Mouse (Mus musculus) E14TG2a.4 (cell line): ENCODE results near the gene Inhba.

Experiments
- CTCF ChIP-seq: conservative IDR thresholded peaks from 2 replicates; pipeline ENCODE4 v1.5.1; 2014; ENCODE audit warnings: low read length
- NANOG ChIP-seq: IDR thresholded peaks from 2 replicates; pipeline ENCODE4 v1.6.1; 2014; ENCODE audit warnings: borderline replicate concordance, low read length, mixed read lengths

DNA sequence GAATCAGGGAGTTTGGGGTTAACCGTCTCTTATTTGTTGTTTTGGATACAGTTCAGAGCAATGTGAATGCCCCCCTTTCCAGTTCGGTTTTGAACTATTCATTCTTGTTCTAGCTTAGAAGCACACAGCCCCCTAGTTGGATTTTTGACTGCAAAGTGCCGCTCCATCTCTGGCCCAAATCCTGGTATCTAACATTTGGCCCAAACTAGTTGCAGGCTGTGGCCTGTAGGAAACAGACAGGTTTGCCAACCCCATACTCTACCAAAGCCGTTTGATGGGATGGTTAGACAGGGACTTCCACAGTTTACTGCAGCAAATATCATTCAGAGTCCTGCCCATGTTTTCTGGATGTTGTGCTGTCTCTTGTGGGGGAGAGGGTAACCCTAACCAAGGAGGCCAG lies 1.1 kb upstream of the Inhba start:
- TF ChIP-seq CTCF (no peak), NANOG (no peak)
